Mouse (Mus musculus) olfactory bulb, adult 2 months (tissue): Measurements from ENCODE around the gene Ankrd2.

Experiments used
- CTCF ChIP-seq: fragments of 200-500 bp; IDR thresholded peaks from 2 replicates; pipeline ENCODE4 v1.5.1; 2012; ENCODE audit warnings: low read depth, mild to moderate bottlenecking, low read length, moderate library complexity; ENCODE audit not compliant: insufficient read depth
- POLR2A ChIP-seq: fragments of 200-500 bp; IDR thresholded peaks from 2 replicates; pipeline ENCODE4 v1.6.1; 2012; ENCODE audit warnings: mild to moderate bottlenecking, low read depth, low read length, moderate library complexity; ENCODE audit not compliant: insufficient read depth

- no peak for TF ChIP-seq CTCF
- no peak for TF ChIP-seq POLR2A
Observed at GRCm38 (mm10) chr19:42051351-42051750, 15.6 kb downstream of the Ankrd2 start.
